Mouse (Mus musculus) ES-E14 (cell line): Measurements from ENCODE around the gene Lmf2. TPM values are rescaled to one million over a fixed set of nuclear protein-coding genes. Genes with fewer than 3 reads are reported as not detected.

Experiments used
- DNase-seq: peaks from one replicate; pipeline ENCODE4 v3.0.0-alpha.2; 2013; ENCODE audit warnings: low read depth, low spot score
- H3K27ac ChIP-seq: 2 replicates; pipeline ENCODE4 v1.5.1; 2012; ENCODE audit warnings: low read depth, mild to moderate bottlenecking, low read length, moderate library complexity, mixed read lengths; ENCODE audit not compliant: poor library complexity, insufficient read depth, severe bottlenecking
- H3K36me3 ChIP-seq: 2 replicates; pipeline ENCODE4 v1.6.1; 2012; ENCODE audit warnings: mild to moderate bottlenecking, low read length, moderate library complexity, mixed read lengths; ENCODE audit not compliant: control insufficient read depth, poor library complexity, insufficient read depth, severe bottlenecking
- H3K4me1 ChIP-seq, 2 experiments: fragments of 150-350 bp in 1 of 2; sonication (generic) in 1 of 2; 2 replicates each; pipeline ENCODE4 v1.6.1; 2012; ENCODE audit warnings: low read length in 2 of 2, mild to moderate bottlenecking in 1 of 2, mixed read lengths in 1 of 2; ENCODE audit not compliant: control insufficient read depth in 2 of 2, insufficient read depth in 2 of 2, poor library complexity in 1 of 2
- H3K4me3 ChIP-seq, 2 experiments: fragments of 150-350 bp in 1 of 2; sonication (generic) in 1 of 2; 2 replicates each; pipeline ENCODE4 v1.5.1; 2012; ENCODE audit warnings: low read length in 2 of 2, low read depth in 1 of 2, mild to moderate bottlenecking in 1 of 2, mixed read lengths in 1 of 2; ENCODE audit not compliant: insufficient read depth in 1 of 2, poor library complexity in 1 of 2, severe bottlenecking in 1 of 2
- H3K9ac ChIP-seq: 2 replicates; pipeline ENCODE4 v1.6.1; 2012; ENCODE audit warnings: low read depth, mild to moderate bottlenecking, low read length, mixed read lengths; ENCODE audit not compliant: poor library complexity, insufficient read depth, severe bottlenecking
- H3K9me3 ChIP-seq: fragments of 150-350 bp; sonication (generic); 2 replicates; pipeline ENCODE4 v1.6.1; 2012; ENCODE audit warnings: low read depth, mild to moderate bottlenecking, low read length; ENCODE audit not compliant: control insufficient read depth, insufficient read depth
- CHD2 ChIP-seq: IDR thresholded peaks from 2 replicates; pipeline ENCODE4 v1.6.1; 2014; ENCODE audit warnings: mild to moderate bottlenecking, low read depth, low read length, inconsistent platforms
- HCFC1 ChIP-seq: IDR thresholded peaks from 2 replicates; pipeline ENCODE4 v1.6.1; 2012; ENCODE audit warnings: low read length, inconsistent platforms, borderline replicate concordance; ENCODE audit not compliant: insufficient read depth
- MAFK ChIP-seq: IDR thresholded peaks from 2 replicates; pipeline ENCODE4 v1.6.1; 2014; ENCODE audit warnings: mild to moderate bottlenecking, low read depth, low read length, inconsistent platforms; ENCODE audit not compliant: insufficient read depth
- ZC3H11A ChIP-seq: IDR thresholded peaks from 2 replicates; pipeline ENCODE4 v1.6.1; 2012; ENCODE audit warnings: low read depth, mild to moderate bottlenecking, inconsistent platforms, low read length, borderline replicate concordance
- ZNF384 ChIP-seq: IDR thresholded peaks from 2 replicates; pipeline ENCODE4 v1.6.1; 2012; ENCODE audit warnings: low read depth, low read length, inconsistent platforms
- in situ Hi-C, 2 experiments: fragments of 600-800 bp; cut with MboI; formaldehyde crosslinking; loops; one replicate each; pipeline ENCODE4 v1.15.1; 2025; ENCODE audit warnings: low sequenced_read_pairs in 2 of 2, inconsistent platforms in 1 of 2; ENCODE audit not compliant: unreplicated experiment in 2 of 2
- total RNA-seq: library from RNA; depleted of rRNA; stranded (reverse); fragments of 300-350 nt; gene quantifications from 2 replicates; pipeline ENCODE4 v1.2.3, GENCODE M21; 2012

Lmf2 gene
- total RNA-seq, 1 experiment, result 45.3 TPM

GRCm38 (mm10) chr15:89350447-89350846, 5.0 kb downstream of the Lmf2 start:
- Histone ChIP-seq H3K9me3 (no peaks in the 10 kb centered on the region), H3K27ac (no peak overlapping the region), H3K4me1 (peaks cover 0 to 27% of the 10 kb centered on the region in 2 experiments; a peak in 2 of 4 replicates), H3K9ac (no peak overlapping the region), H3K36me3 (peaks cover 32% of the 10 kb centered on the region), H3K4me3 (no peak overlapping the region)
- TF ChIP-seq ZC3H11A, result no peak
- no peak for TF ChIP-seq MAFK
- no peak for TF ChIP-seq CHD2
- no peak for TF ChIP-seq HCFC1
- no peak for TF ChIP-seq ZNF384
- in situ Hi-C loops, result no loop called here
- no peak for DNase-seq

DNA sequence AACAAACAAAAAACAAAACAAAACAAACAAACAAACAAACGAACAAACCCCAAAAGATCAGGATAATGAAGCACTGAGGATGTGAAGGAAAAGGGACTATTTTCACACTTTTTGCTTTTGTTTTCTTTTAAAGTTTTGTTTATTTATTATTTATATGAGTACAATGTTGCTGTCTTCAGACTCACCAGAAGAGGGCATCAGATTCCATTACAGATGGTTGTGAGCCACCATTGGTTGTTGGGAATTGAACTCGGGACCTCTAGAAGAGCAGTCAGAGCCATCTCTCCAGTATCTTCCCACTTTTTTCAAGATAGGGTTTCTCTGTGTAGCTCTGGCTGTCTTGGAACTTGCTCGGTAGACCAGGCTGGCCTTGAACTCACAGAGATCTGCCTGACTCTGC, 12.1 kb downstream of the Lmf2 start:
- Histone ChIP-seq H3K4me3 (no peak overlapping the region), H3K9me3 (0 out of 2 replicates have a peak, but pooled peaks cover 1% of the 10 kb centered on the region), H3K9ac (no peak overlapping the region), H3K27ac (no peak overlapping the region), H3K4me1 (no peaks in the 10 kb centered on the region), H3K36me3 (no peaks in the 10 kb centered on the region)
- TF ChIP-seq CHD2 (no peak), ZNF384 (no peak), ZC3H11A (no peak), HCFC1 (no peak), MAFK (no peak)
- in situ Hi-C loops, result no loop called here
- no peak for DNase-seq

DNA sequence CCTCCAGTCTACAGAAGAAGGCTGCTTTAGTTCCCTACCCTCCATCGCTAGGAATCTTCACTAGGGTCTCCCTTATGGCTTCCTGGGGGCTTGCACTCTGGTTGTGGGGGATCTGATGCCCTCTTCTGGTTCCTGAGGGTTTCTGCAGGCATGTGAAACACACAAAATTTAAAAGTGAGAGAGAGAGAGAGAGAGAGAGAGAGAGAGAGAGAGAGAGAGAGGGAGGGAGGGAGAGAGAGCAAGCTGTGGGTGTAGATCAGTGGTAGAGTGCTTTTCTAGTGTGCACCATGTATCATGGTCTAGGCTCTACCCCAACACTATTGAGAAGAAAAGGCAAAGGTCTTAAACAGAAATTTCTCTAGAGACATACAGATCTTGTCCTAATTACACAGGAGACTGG, 13.8 kb downstream of the Lmf2 start:
- no peaks in the 10 kb centered on the region for H3K4me1 ChIP-seq
- 0 out of 2 replicates have a peak, but pooled peaks cover 1% of the 10 kb centered on the region for H3K9me3 ChIP-seq
- H3K4me3 ChIP-seq, result no peak overlapping the region
- H3K9ac ChIP-seq, result no peak overlapping the region
- no peak overlapping the region for H3K27ac ChIP-seq
- DNase-seq, result no peak
- in situ Hi-C loops, result no loop called here
- no peaks in the 10 kb centered on the region for H3K36me3 ChIP-seq
- TF ChIP-seq CHD2, result no peak
- no peak for TF ChIP-seq HCFC1
- no peak for TF ChIP-seq MAFK
- TF ChIP-seq ZNF384, result no peak
- TF ChIP-seq ZC3H11A, result no peak

- DNase-seq, result no peak
- H3K36me3 ChIP-seq, result no peaks in the 10 kb centered on the region
- H3K9ac ChIP-seq, result no peak overlapping the region
- H3K27ac ChIP-seq, result no peak overlapping the region
- 0 out of 4 replicates have a peak, but pooled peaks cover 0 to 4% of the 10 kb centered on the region in 2 experiments for H3K4me1 ChIP-seq
- no peak overlapping the region for H3K4me3 ChIP-seq
- in situ Hi-C loops, result no loop called here
- 0 out of 2 replicates have a peak, but pooled peaks cover 1% of the 10 kb centered on the region for H3K9me3 ChIP-seq
- no peak for TF ChIP-seq ZC3H11A
- no peak for TF ChIP-seq CHD2
- TF ChIP-seq ZNF384, result no peak
- no peak for TF ChIP-seq MAFK
- no peak for TF ChIP-seq HCFC1
These were observed 15.3 kb downstream of the Lmf2 start for GRCm38 (mm10) chr15:89340136-89340535.

DNA sequence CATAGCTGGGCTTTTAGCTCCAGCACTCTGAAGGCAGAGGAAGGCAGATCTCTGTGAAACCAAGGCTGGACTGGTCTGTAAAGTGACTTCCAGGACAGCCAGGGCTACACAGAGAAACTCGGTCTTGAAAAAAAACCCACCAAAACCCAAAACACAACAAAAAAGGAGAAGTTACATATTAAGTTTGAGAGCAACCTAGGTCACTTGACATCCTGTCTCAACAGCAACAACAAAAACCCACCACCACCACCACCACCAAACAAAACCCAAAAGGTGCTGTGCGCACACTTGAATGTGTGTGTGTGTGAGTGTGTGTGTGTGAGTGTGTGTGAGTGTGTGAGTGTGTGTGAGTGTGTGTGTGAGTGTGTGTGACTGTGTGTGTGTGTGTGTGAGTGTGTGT, 15.8 kb downstream of the Lmf2 start:
- no peak overlapping the region for H3K27ac ChIP-seq
- no peaks in the 10 kb centered on the region for H3K36me3 ChIP-seq
- in situ Hi-C loops, result no loop called here
- TF ChIP-seq CHD2 (no peak), ZC3H11A (no peak), ZNF384 (no peak), HCFC1 (no peak), MAFK (no peak)
- 0 out of 4 replicates have a peak, but pooled peaks cover 0 to 4% of the 10 kb centered on the region in 2 experiments for H3K4me1 ChIP-seq
- no peak for DNase-seq
- 0 out of 2 replicates have a peak, but pooled peaks cover 1% of the 10 kb centered on the region for H3K9me3 ChIP-seq
- no peak overlapping the region for H3K4me3 ChIP-seq
- no peak overlapping the region for H3K9ac ChIP-seq
